Mouse (Mus musculus) myocyte (in vitro differentiated cells): ENCODE measurements around the gene Dynlt1b.
"Not testable (repeated sequence)": the region's sequence is repeated elsewhere in the genome, so short reads cannot be mapped to it uniquely, and the experiment has no call there.

ENCODE experiments used
- POLR2A ChIP-seq: IDR thresholded peaks from one replicate; pipeline ENCODE4 v1.6.1; 2011; ENCODE audit warnings: low read depth, mild to moderate bottlenecking, control low read depth, moderate library complexity; ENCODE audit not compliant: insufficient read length
- POLR2AphosphoS2 ChIP-seq: IDR thresholded peaks from one replicate; pipeline ENCODE4 v1.6.1; 2011; ENCODE audit warnings: low read depth, control low read depth; ENCODE audit not compliant: insufficient read length
- TCF12 ChIP-seq: IDR thresholded peaks from one replicate; pipeline ENCODE4 v1.6.1; 2011; ENCODE audit warnings: mild to moderate bottlenecking, control low read depth; ENCODE audit not compliant: poor library complexity, insufficient read depth, severe bottlenecking

DNA sequence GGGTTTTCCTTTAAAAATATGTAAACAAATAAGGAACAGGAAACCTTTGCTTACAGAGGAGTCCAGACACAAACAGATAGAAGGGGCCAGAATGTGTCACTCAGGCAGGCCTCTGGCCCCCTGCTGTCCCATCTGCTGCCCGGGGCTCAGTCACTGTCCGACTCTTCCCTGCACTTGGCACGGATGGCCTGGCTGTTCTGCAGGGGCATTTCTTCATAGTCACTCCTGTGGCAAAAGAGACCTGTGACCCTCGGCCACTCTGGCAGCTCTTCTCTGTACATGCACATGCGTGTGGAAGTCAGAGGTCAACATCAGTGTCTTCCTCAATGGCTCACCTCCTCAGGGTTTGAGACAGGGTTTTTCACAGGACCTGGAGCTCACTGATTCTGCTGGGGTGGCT lies 11.3 kb downstream of the Dynlt1b start:
- TF ChIP-seq TCF12, POLR2A, POLR2AphosphoS2: not testable (repeated sequence)
